Mouse (Mus musculus): ENCODE data around the gene Tmem131. TPM values are rescaled to one million over a fixed set of nuclear protein-coding genes. Genes with fewer than 3 reads are reported as not detected.

Gene Tmem131
- total and polyA plus RNA-seq, 3 experiments, result 13.0 to 30.0 (median 28.1) TPM

- no peaks in the 10 kb centered on the region for H3K79me2 ChIP-seq (replicated peaks; ENCODE audit: control insufficient read depth, insufficient read depth, low read length)
- no peak overlapping the region for H3K9ac ChIP-seq (ENCODE audit: low read depth, low read length)
- no peaks in the 10 kb centered on the region for H3K27me3 ChIP-seq (ENCODE audit: control insufficient read depth, insufficient read depth, low read length)
- H3K4me1 ChIP-seq (ENCODE audit: control insufficient read depth, insufficient read depth, low read length), result no peaks in the 10 kb centered on the region
- H3K4me3 ChIP-seq, result no peak overlapping the region
- no peaks in the 10 kb centered on the region for H3K36me3 ChIP-seq (ENCODE audit: control insufficient read depth, insufficient read depth, low read length)
- TF ChIP-seq CTCF (IDR thresholded peaks at IDR 0.05) (no peak), EP300 (IDR thresholded peaks at IDR 0.05; ENCODE audit: insufficient read depth, low read depth, low read length) (no peak), POLR2A (IDR thresholded peaks at IDR 0.05; ENCODE audit: insufficient read depth, low read depth, low read length) (no peak)
- no peak overlapping the region for H3K27ac ChIP-seq
- intact Hi-C loops (cut with DNase I), result no loop called here
- 76% methylated on average over 5 of the region's 5 CpGs for WGBS
- no peak for DNase-seq
Measured at GRCm38 (mm10) chr1:36965831-36966230, 22.4 kb upstream of the Tmem131 start.

GRCm38 (mm10) chr1:36962379-36963176 is 19.1 kb upstream of the Tmem131 start:
- intact Hi-C loops (cut with DNase I), result no loop called here
- TF ChIP-seq CTCF (IDR thresholded peaks at IDR 0.05) (no peak), EP300 (IDR thresholded peaks at IDR 0.05; ENCODE audit: insufficient read depth, low read depth, low read length) (no peak), POLR2A (IDR thresholded peaks at IDR 0.05; ENCODE audit: insufficient read depth, low read depth, low read length) (no peak)
- WGBS, result 84% methylated on average over 10 of the region's 10 CpGs

GRCm38 (mm10) chr1:36960509-36961222 is 17.2 kb upstream of the Tmem131 start:
- no peak overlapping the region for H3K27ac ChIP-seq
- intact Hi-C loops (cut with DNase I), result no loop called here
- DNase-seq, result peak in 1 of 2 experiments; percentile 12
- no peak overlapping the region for H3K9ac ChIP-seq (ENCODE audit: low read depth, low read length)
- no peaks in the 10 kb centered on the region for H3K79me2 ChIP-seq (replicated peaks; ENCODE audit: control insufficient read depth, insufficient read depth, low read length)
- 81% methylated on average over 16 of the region's 16 CpGs for WGBS
- no peak for TF ChIP-seq POLR2A (IDR thresholded peaks at IDR 0.05; ENCODE audit: insufficient read depth, low read depth, low read length)
- 0 out of 2 replicates have a peak, but pooled peaks have one; percentile 2 for TF ChIP-seq CTCF (IDR thresholded peaks at IDR 0.05)
- H3K36me3 ChIP-seq (ENCODE audit: control insufficient read depth, insufficient read depth, low read length), result no peaks in the 10 kb centered on the region
- no peaks in the 10 kb centered on the region for H3K4me1 ChIP-seq (ENCODE audit: control insufficient read depth, insufficient read depth, low read length)
- no peaks in the 10 kb centered on the region for H3K27me3 ChIP-seq (ENCODE audit: control insufficient read depth, insufficient read depth, low read length)
- H3K4me3 ChIP-seq, result no peak overlapping the region

More at GRCm38 (mm10) chr1:36962379-36963176, 19.1 kb upstream of the Tmem131 start:
- Histone ChIP-seq H3K4me3 (no peak overlapping the region), H3K79me2 (replicated peaks; ENCODE audit: control insufficient read depth, insufficient read depth, low read length) (no peaks in the 10 kb centered on the region), H3K36me3 (ENCODE audit: control insufficient read depth, insufficient read depth, low read length) (no peaks in the 10 kb centered on the region), H3K4me1 (ENCODE audit: control insufficient read depth, insufficient read depth, low read length) (no peaks in the 10 kb centered on the region), H3K27ac (no peak overlapping the region), H3K9ac (ENCODE audit: low read depth, low read length) (no peak overlapping the region), H3K27me3 (ENCODE audit: control insufficient read depth, insufficient read depth, low read length) (no peaks in the 10 kb centered on the region)
- no peak for DNase-seq

GRCm38 (mm10) chr1:36949591-36950184 is 6.2 kb upstream of the Tmem131 start:
- H3K36me3 ChIP-seq (ENCODE audit: control insufficient read depth, insufficient read depth, low read length), result no peaks in the 10 kb centered on the region
- H3K4me3 ChIP-seq, result no peak overlapping the region
- 32% methylated on average over 7 of the region's 7 CpGs for WGBS
- H3K9ac ChIP-seq (ENCODE audit: low read depth, low read length), result no peak overlapping the region
- DNase-seq, result peak; percentile 34 to 52
- intact Hi-C loops (cut with DNase I), result no loop called here
- H3K27ac ChIP-seq, result no peak overlapping the region
- H3K27me3 ChIP-seq (ENCODE audit: control insufficient read depth, insufficient read depth, low read length), result no peaks in the 10 kb centered on the region
- TF ChIP-seq POLR2A (IDR thresholded peaks at IDR 0.05; ENCODE audit: insufficient read depth, low read depth, low read length), result no peak
- peaks cover 3% of the 10 kb centered on the region; the same call in 1 of the 2 replicates for H3K4me1 ChIP-seq (ENCODE audit: control insufficient read depth, insufficient read depth, low read length)
- no peaks in the 10 kb centered on the region for H3K79me2 ChIP-seq (replicated peaks; ENCODE audit: control insufficient read depth, insufficient read depth, low read length)

GRCm38 (mm10) chr1:36947448-36947847 is 4.0 kb upstream of the Tmem131 start:
- Histone ChIP-seq H3K27ac (no peak overlapping the region), H3K36me3 (ENCODE audit: control insufficient read depth, insufficient read depth, low read length) (no peaks in the 10 kb centered on the region), H3K4me3 (no peak overlapping the region), H3K9ac (ENCODE audit: low read depth, low read length) (no peak overlapping the region), H3K27me3 (ENCODE audit: control insufficient read depth, insufficient read depth, low read length) (no peaks in the 10 kb centered on the region), H3K4me1 (ENCODE audit: control insufficient read depth, insufficient read depth, low read length) (peaks cover 3% of the 10 kb centered on the region; the same call in 1 of the 2 replicates), H3K79me2 (replicated peaks; ENCODE audit: control insufficient read depth, insufficient read depth, low read length) (no peaks in the 10 kb centered on the region)
- no peak for TF ChIP-seq CTCF (IDR thresholded peaks at IDR 0.05)
- no peak for TF ChIP-seq EP300 (IDR thresholded peaks at IDR 0.05; ENCODE audit: insufficient read depth, low read depth, low read length)
- TF ChIP-seq POLR2A (IDR thresholded peaks at IDR 0.05; ENCODE audit: insufficient read depth, low read depth, low read length), result no peak
- no peak for DNase-seq
- intact Hi-C loops (cut with DNase I), result no loop called here
- 70% methylated on average over 8 of the region's 8 CpGs for WGBS
